Mouse (Mus musculus) heart, postnatal 0 days (tissue): Measurements from ENCODE around the gene Pigl. TPM values are rescaled to one million over a fixed set of nuclear protein-coding genes. Genes with fewer than 3 reads are reported as not detected.

Experiments used
- ATAC-seq: fragments of 200-750 bp; cut with Nextera tagmentation; 2 replicates; pipeline ENCODE4 v1.8.0; 2017; ENCODE audit warnings: low read depth, moderate number of reproducible peaks, moderate library complexity; ENCODE audit not compliant: insufficient read depth
- DNase-seq: peaks from one replicate; pipeline ENCODE4 v3.0.0-alpha.2; 2016; ENCODE audit warnings: low spot score
- H3K27ac ChIP-seq: fragments of 300-500 bp; sonication (generic); 2 replicates; pipeline ENCODE4 v1.5.1; 2014; ENCODE audit warnings: low read depth, mild to moderate bottlenecking
- H3K27me3 ChIP-seq: fragments of 300-500 bp; sonication (generic); 2 replicates; pipeline ENCODE4 v1.6.1; 2014; ENCODE audit warnings: low read length, mixed read lengths; ENCODE audit not compliant: control insufficient read depth, insufficient read depth
- H3K36me3 ChIP-seq: fragments of 300-500 bp; sonication (generic); replicated peaks from 2 replicates; pipeline ENCODE4 v1.6.1; 2014; ENCODE audit warnings: low read length, mixed read lengths; ENCODE audit not compliant: control insufficient read depth, insufficient read depth
- H3K4me1 ChIP-seq: fragments of 300-500 bp; sonication (generic); 2 replicates; pipeline ENCODE4 v1.6.1; 2014; ENCODE audit warnings: antibody characterized with exemption; ENCODE audit not compliant: control insufficient read depth, insufficient read depth
- H3K4me2 ChIP-seq: fragments of 300-500 bp; sonication (generic); 2 replicates; pipeline ENCODE4 v1.6.1; 2014; ENCODE audit warnings: low read depth, mild to moderate bottlenecking, low read length, moderate library complexity
- H3K4me3 ChIP-seq: fragments of 300-500 bp; sonication (generic); 2 replicates; pipeline ENCODE4 v1.5.1; 2014; ENCODE audit warnings: low read depth, low read length
- H3K9ac ChIP-seq: fragments of 300-500 bp; sonication (generic); replicated peaks from 2 replicates; pipeline ENCODE4 v1.6.1; 2014; ENCODE audit warnings: low read depth, low read length, mixed read lengths
- H3K9me3 ChIP-seq: fragments of 300-500 bp; sonication (generic); replicated peaks from 2 replicates; pipeline ENCODE4 v1.6.1; 2016; ENCODE audit warnings: low read length; ENCODE audit not compliant: control insufficient read depth
- CTCF ChIP-seq: IDR thresholded peaks from 2 replicates; pipeline ENCODE4 v1.5.1; 2016; ENCODE audit warnings: antibody characterized with exemption, control low read depth, low read depth
- EP300 ChIP-seq: IDR thresholded peaks from 2 replicates; pipeline ENCODE4 v1.6.1; 2016; ENCODE audit warnings: antibody characterized with exemption, low read depth
- WGBS: fragments of 180-500 bp; shearing (Covaris S2); extraction: QIAGEN DNeasy Blood & Tissue Kit; methylation state at CpG from one replicate; pipeline ENCODE4 v1.1.7; 2014; 5-methylcytosine and 5-hydroxymethylcytosine counted together
- polyA plus RNA-seq: library from polyadenylated mRNA; unstranded; fragments of >200 nt; fragmentation: Nextera tagmentation; extraction: Ambion mirVana; gene quantifications from 2 replicates; pipeline ENCODE4 v1.2.1, GENCODE M21; 2015
- total RNA-seq: library from RNA; depleted of rRNA; stranded (reverse); fragments of >200 nt; gene quantifications from 2 replicates; pipeline ENCODE4 v1.2.3, GENCODE M21; 2014; ENCODE audit warnings: low replicate concordance

Pigl gene
- total and polyA plus RNA-seq, 2 experiments from 2014 or later, result 4.3 to 5.5 TPM

- H3K9ac ChIP-seq, result peak overlapping the region; percentile 73
These were observed 93.2 kb downstream of the Pigl start for GRCm38 (mm10) chr11:62551226-62552119.

GRCm38 (mm10) chr11:62553186-62553585 is 94.9 kb downstream of the Pigl start:
- WGBS, result 19% methylated on average over 1 of the region's 1 CpGs
- ATAC-seq (no peak), DNase-seq (no peak)

More at GRCm38 (mm10) chr11:62551226-62552119, 93.2 kb downstream of the Pigl start:
- H3K27me3 ChIP-seq, result no peaks in the 10 kb centered on the region
- peak overlapping the region; percentile 67 for H3K4me2 ChIP-seq
- H3K9me3 ChIP-seq, result no peaks in the 10 kb centered on the region
- no peak for TF ChIP-seq CTCF
- peak; percentile 90 for TF ChIP-seq EP300
- DNase-seq (peak; percentile 85), ATAC-seq (peak; percentile 79)
- under 1% methylated on average over 58 of the region's 58 CpGs for WGBS
- H3K27ac ChIP-seq, result peak overlapping the region; percentile 81
- H3K4me3 ChIP-seq, result peak overlapping the region; percentile 77
- H3K36me3 ChIP-seq, result peaks cover 18% of the 10 kb centered on the region
- H3K4me1 ChIP-seq, result peaks cover 26% of the 10 kb centered on the region

GRCm38 (mm10) chr11:62553633-62554032 is 95.4 kb downstream of the Pigl start:
- H3K27me3 ChIP-seq, result no peaks in the 10 kb centered on the region
- peak overlapping the region; percentile 87 for H3K4me2 ChIP-seq
- H3K4me3 ChIP-seq, result peak overlapping the region; percentile 55
- no peaks in the 10 kb centered on the region for H3K9me3 ChIP-seq
- H3K9ac ChIP-seq, result 0 out of 2 replicates have a peak overlapping the region, but pooled peaks have one; percentile 48
- no peak overlapping the region for H3K27ac ChIP-seq
- TF ChIP-seq CTCF, result no peak
- TF ChIP-seq EP300, result no peak
- H3K4me1 ChIP-seq, result peaks cover 26% of the 10 kb centered on the region
- peaks cover 18% of the 10 kb centered on the region for H3K36me3 ChIP-seq
- DNase-seq, result no peak
- ATAC-seq, result no peak
- WGBS, result 73% methylated on average over 5 of the region's 5 CpGs

More at GRCm38 (mm10) chr11:62553186-62553585, 94.9 kb downstream of the Pigl start:
- Histone ChIP-seq H3K4me1 (peaks cover 26% of the 10 kb centered on the region), H3K9ac (peak overlapping the region; percentile 48; the same call in 1 of the 2 replicates), H3K4me3 (peak overlapping the region; percentile 55), H3K36me3 (peaks cover 18% of the 10 kb centered on the region), H3K27me3 (no peaks in the 10 kb centered on the region), H3K4me2 (peak overlapping the region; percentile 87), H3K9me3 (no peaks in the 10 kb centered on the region), H3K27ac (no peak overlapping the region)
- TF ChIP-seq EP300 (no peak), CTCF (no peak)

- no peaks in the 10 kb centered on the region for H3K27me3 ChIP-seq
- TF ChIP-seq EP300 (no peak), CTCF (no peak)
- peak overlapping the region; percentile 55 for H3K4me3 ChIP-seq
- H3K9me3 ChIP-seq, result no peaks in the 10 kb centered on the region
- H3K9ac ChIP-seq, result peak overlapping the region; percentile 48; the same call in 1 of the 2 replicates
- no peak overlapping the region for H3K27ac ChIP-seq
- WGBS, result 66% methylated on average over 5 of the region's 5 CpGs
- ATAC-seq (no peak), DNase-seq (no peak)
- H3K36me3 ChIP-seq, result peaks cover 18% of the 10 kb centered on the region
- peak overlapping the region; percentile 87 for H3K4me2 ChIP-seq
- peaks cover 24% of the 10 kb centered on the region for H3K4me1 ChIP-seq
These were observed 96.0 kb downstream of the Pigl start for GRCm38 (mm10) chr11:62554163-62554855.

GRCm38 (mm10) chr11:62554934-62555517 is 96.8 kb downstream of the Pigl start:
- Histone ChIP-seq H3K27me3 (no peaks in the 10 kb centered on the region), H3K27ac (no peak overlapping the region), H3K36me3 (peaks cover 18% of the 10 kb centered on the region), H3K9me3 (no peaks in the 10 kb centered on the region), H3K4me2 (peak overlapping the region; percentile 87), H3K9ac (no peak overlapping the region), H3K4me3 (no peak overlapping the region), H3K4me1 (peaks cover 22% of the 10 kb centered on the region)
- TF ChIP-seq CTCF (no peak), EP300 (no peak)
- ATAC-seq (no peak), DNase-seq (no peak)
